ENCODE assay signal across 11 mouse cellular contexts in genomic region chr6:28800976-28801375, GRCm38 (mm10). TPM values are rescaled to one million over a fixed set of nuclear protein-coding genes. Genes with fewer than 3 reads are reported as not detected.
DNase-seq lines count a peak whose midpoint lies in the region; ATAC-seq lines count a peak whose summit lies in the region.
"Had no signal": no experiment of that assay in that cellular context is flagged by ENCODE, and none has a peak within 500 bp of the region (broad histone marks: within the 10 kb centered on the region; RNA-seq: fewer than 3 reads in every experiment).

No protein-coding gene starts in this region.

- DNase-seq in layer of hippocampus, adult 18-20 months (ENCODE audit: low spot score in 2 of 2) = peak; percentile 68 to 79
- no peak for DNase-seq in layer of hippocampus, adult 9-10 months (ENCODE audit: low spot score)
- peak; percentile 81 to 93 for DNase-seq in cerebellum, adult 18-20 months
- peak; percentile 71 to 85 for DNase-seq in cerebellum, postnatal 14 days
- DNase-seq in right cerebral cortex, postnatal 10 days (ENCODE audit: low spot score in 2 of 2) = peak; percentile 55 to 58
- DNase-seq in ovary, adult 18-20 months (ENCODE audit: low spot score) = no peak
- DNase-seq: liver, postnatal 0 days had no signal

- ATAC-seq in activated CD4-positive, CD25-positive, alpha-beta regulatory T cell, adult 4 months = no peak
- ATAC-seq: inflammation-experienced regulatory T-cells, adult 6 months; liver, postnatal 0 days; midbrain, embryonic 16.5 days had no signal

RNA-seq across cellular contexts. Expression of gene Lrrc4, which starts 30.6 kb away (rescaled TPM):
- 100 to 1,000 TPM in 1 of 2 experiments, 10 to 100 TPM in 1; 97.7 to 101 TPM for total RNA-seq in layer of hippocampus, adult 18-20 months (2021)
- under 1 TPM; 0.37 to 0.42 TPM for polyA plus RNA-seq in activated CD4-positive, CD25-positive, alpha-beta regulatory T cell, adult 4 months (2017; shearing (Covaris generic))
- total RNA-seq: granulocyte monocyte progenitor cell, adult 5-6 weeks had no signal

Comparison
In these comparisons a context has a peak if more than half of its experiments do, and no peak if none do; other contexts are left out.
1. DNase-seq: peak in layer of hippocampus, adult 18-20 months (2 of 2), cerebellum, adult 18-20 months (2 of 2), cerebellum, postnatal 14 days (2 of 2) and right cerebral cortex, postnatal 10 days (2 of 2); none in layer of hippocampus, adult 9-10 months (single experiment) and ovary, adult 18-20 months (single experiment).